Mouse (Mus musculus) heart, embryonic 13.5 days (tissue): ENCODE data around the gene Cox8b. TPM values are rescaled to one million over a fixed set of nuclear protein-coding genes. Genes with fewer than 3 reads are reported as not detected.

Experiments
- ATAC-seq: fragments of 200-750 bp; cut with Nextera tagmentation; 2 replicates; pipeline ENCODE4 v1.8.0; 2017; ENCODE audit warnings: moderate TSS enrichment; ENCODE audit not compliant: insufficient number of reproducible peaks, low FRiP score, low TSS enrichment; ENCODE audit errors: extremely low read depth
- H3K27ac ChIP-seq: fragments of 300-500 bp; sonication (generic); replicated peaks from 2 replicates; pipeline ENCODE4 v1.5.1; 2015; ENCODE audit warnings: moderate library complexity, mild to moderate bottlenecking, inconsistent platforms
- H3K27me3 ChIP-seq: fragments of 300-500 bp; sonication (generic); replicated peaks from 2 replicates; pipeline ENCODE4 v1.6.1; 2015; ENCODE audit warnings: mild to moderate bottlenecking, inconsistent platforms
- H3K36me3 ChIP-seq: fragments of 300-500 bp; sonication (generic); 2 replicates; pipeline ENCODE4 v1.6.1; 2015; ENCODE audit warnings: mild to moderate bottlenecking, inconsistent platforms
- H3K4me1 ChIP-seq: fragments of 300-500 bp; sonication (generic); 2 replicates; pipeline ENCODE4 v1.6.1; 2015; ENCODE audit warnings: inconsistent platforms
- H3K4me2 ChIP-seq: fragments of 300-500 bp; sonication (generic); 2 replicates; pipeline ENCODE4 v1.6.1; 2015; ENCODE audit warnings: inconsistent platforms, mild to moderate bottlenecking, moderate library complexity
- H3K4me3 ChIP-seq: fragments of 300-500 bp; sonication (generic); 2 replicates; pipeline ENCODE4 v1.5.1; 2015; ENCODE audit warnings: moderate library complexity, mild to moderate bottlenecking, inconsistent platforms
- H3K9ac ChIP-seq: fragments of 300-500 bp; sonication (generic); 2 replicates; pipeline ENCODE4 v1.6.1; 2015; ENCODE audit warnings: inconsistent platforms, mild to moderate bottlenecking, moderate library complexity
- H3K9me3 ChIP-seq: fragments of 300-500 bp; sonication (generic); 2 replicates; pipeline ENCODE4 v1.6.1; 2016; ENCODE audit warnings: inconsistent platforms
- WGBS: fragments of 180-500 bp; shearing (Covaris S2); methylation state at CpG from one replicate; pipeline ENCODE4 v1.1.7; 2015; ENCODE audit warnings: mixed read lengths; 5-methylcytosine and 5-hydroxymethylcytosine counted together
- polyA plus RNA-seq: library from polyadenylated mRNA; unstranded; fragments of >200 nt; fragmentation: Nextera tagmentation; extraction: Ambion mirVana; gene quantifications from 2 replicates; pipeline ENCODE4 v1.2.1, GENCODE M21; 2015

Cox8b gene
- polyA plus RNA-seq, 1 experiment from 2014 or later = 142 TPM

- Histone ChIP-seq H3K4me3 (no peak overlapping the region), H3K36me3 (peaks cover 73% of the 10 kb centered on the region), H3K27ac (no peak overlapping the region), H3K9me3 (no peaks in the 10 kb centered on the region), H3K4me2 (no peak overlapping the region), H3K9ac (no peak overlapping the region), H3K27me3 (no peaks in the 10 kb centered on the region), H3K4me1 (peaks cover 18% of the 10 kb centered on the region)
- ATAC-seq = no peak
- WGBS = 84% methylated on average over 5 of the region's 5 CpGs
Measured at GRCm38 (mm10) chr7:140860728-140861127, 39.5 kb downstream of the Cox8b start.

GRCm38 (mm10) chr7:140859997-140860396 lies 40.2 kb downstream of the Cox8b start:
- Histone ChIP-seq H3K9ac (no peak overlapping the region), H3K4me2 (no peak overlapping the region), H3K27ac (no peak overlapping the region), H3K36me3 (peaks cover 67% of the 10 kb centered on the region), H3K4me3 (no peak overlapping the region), H3K9me3 (no peaks in the 10 kb centered on the region), H3K4me1 (peaks cover 25% of the 10 kb centered on the region), H3K27me3 (no peaks in the 10 kb centered on the region)
- ATAC-seq = no peak
- 68% methylated on average over 6 of the region's 6 CpGs for WGBS

- ATAC-seq = no peak
- WGBS = 94% methylated on average over 8 of the region's 8 CpGs
- H3K4me2 ChIP-seq = peak overlapping the region; percentile 96
- H3K9ac ChIP-seq = peak overlapping the region; percentile 96
- H3K36me3 ChIP-seq = peaks cover 66% of the 10 kb centered on the region
- peak overlapping the region; percentile 70 for H3K4me3 ChIP-seq
- H3K9me3 ChIP-seq = no peaks in the 10 kb centered on the region
- H3K27me3 ChIP-seq = no peaks in the 10 kb centered on the region
- no peak overlapping the region for H3K27ac ChIP-seq
- H3K4me1 ChIP-seq = peaks cover 28% of the 10 kb centered on the region
Measured at GRCm38 (mm10) chr7:140858746-140859145, 41.5 kb downstream of the Cox8b start.

GRCm38 (mm10) chr7:140857550-140858505 lies 42.4 kb downstream of the Cox8b start, which contains the start of gene Bet1l:
Gene Bet1l (minus strand): TSS chr7:140857577.
- ATAC-seq = 0 out of 2 replicates have a peak, but pooled peaks have one; percentile 0
- Histone ChIP-seq H3K4me2 (peak within 1 kb of the TSS; percentile 96), H3K4me3 (peak within 1 kb of the TSS; percentile 70), H3K36me3 (peaks cover 66% of the 10 kb centered on the region), H3K4me1 (peaks cover 28% of the 10 kb centered on the region), H3K9ac (peak within 1 kb of the TSS; percentile 96), H3K27me3 (no peaks in the 10 kb centered on the region), H3K27ac (peak within 1 kb of the TSS; percentile 93), H3K9me3 (no peaks in the 10 kb centered on the region)
- 29% methylated on average over 40 of the region's 40 CpGs for WGBS

- peaks cover 66% of the 10 kb centered on the region for H3K36me3 ChIP-seq
- peak within 1 kb of the TSS; percentile 93 for H3K27ac ChIP-seq
- under 1% methylated on average over 50 of the region's 50 CpGs for WGBS
- H3K4me1 ChIP-seq = peaks cover 28% of the 10 kb centered on the region
- H3K4me2 ChIP-seq = peak within 1 kb of the TSS; percentile 96
- no peaks in the 10 kb centered on the region for H3K9me3 ChIP-seq
- H3K9ac ChIP-seq = peak within 1 kb of the TSS; percentile 96
- H3K27me3 ChIP-seq = no peaks in the 10 kb centered on the region
- peak within 1 kb of the TSS; percentile 70 for H3K4me3 ChIP-seq
- ATAC-seq = peak; percentile 52
Measured at GRCm38 (mm10) chr7:140856785-140857549, 43.3 kb downstream of the Cox8b start, which contains the start of gene Ric8a. Gene Ric8a (plus strand): TSS chr7:140856957.

GRCm38 (mm10) chr7:140855860-140856784 lies 44.1 kb downstream of the Cox8b start, which contains the start of gene Gm45785:
Gene Gm45785 (minus strand): TSS chr7:140856331.
- Histone ChIP-seq H3K4me2 (peak within 1 kb of the TSS; percentile 96), H3K27me3 (no peaks in the 10 kb centered on the region), H3K4me3 (peak within 1 kb of the TSS; percentile 70), H3K27ac (peak within 1 kb of the TSS; percentile 93), H3K36me3 (peaks cover 66% of the 10 kb centered on the region), H3K4me1 (peaks cover 28% of the 10 kb centered on the region), H3K9me3 (no peaks in the 10 kb centered on the region), H3K9ac (peak within 1 kb of the TSS; percentile 96)
- peak; percentile 69 for ATAC-seq
- under 1% methylated on average over 51 of the region's 51 CpGs for WGBS

- ATAC-seq = no peak
- Histone ChIP-seq H3K9me3 (no peaks in the 10 kb centered on the region), H3K27me3 (no peaks in the 10 kb centered on the region), H3K4me1 (peaks cover 28% of the 10 kb centered on the region), H3K36me3 (peaks cover 61% of the 10 kb centered on the region), H3K27ac (no peak overlapping the region), H3K9ac (peak overlapping the region; percentile 96), H3K4me2 (peak overlapping the region; percentile 96), H3K4me3 (peak overlapping the region; percentile 70)
- WGBS = 67% methylated on average over 9 of the region's 9 CpGs
Measured at GRCm38 (mm10) chr7:140855181-140855580, 45.1 kb downstream of the Cox8b start.

GRCm38 (mm10) chr7:140854483-140854882 lies 45.8 kb downstream of the Cox8b start:
- Histone ChIP-seq H3K27ac (no peak overlapping the region), H3K4me1 (peaks cover 28% of the 10 kb centered on the region), H3K27me3 (no peaks in the 10 kb centered on the region), H3K4me3 (peak overlapping the region; percentile 70; the same call in 1 of the 2 replicates), H3K36me3 (peaks cover 54% of the 10 kb centered on the region), H3K9ac (no peak overlapping the region), H3K9me3 (no peaks in the 10 kb centered on the region), H3K4me2 (peak overlapping the region; percentile 96; the same call in 1 of the 2 replicates)
- ATAC-seq = no peak
- WGBS = 91% methylated on average over 18 of the region's 18 CpGs

- WGBS = 84% methylated on average over 9 of the region's 9 CpGs
- H3K27me3 ChIP-seq = no peaks in the 10 kb centered on the region
- no peak overlapping the region for H3K27ac ChIP-seq
- H3K4me2 ChIP-seq = no peak overlapping the region
- H3K36me3 ChIP-seq = peaks cover 43% of the 10 kb centered on the region
- no peak overlapping the region for H3K4me3 ChIP-seq
- no peaks in the 10 kb centered on the region for H3K9me3 ChIP-seq
- no peak for ATAC-seq
- H3K9ac ChIP-seq = no peak overlapping the region
- H3K4me1 ChIP-seq = peaks cover 18% of the 10 kb centered on the region
Measured at GRCm38 (mm10) chr7:140853386-140853785, 46.9 kb downstream of the Cox8b start.

- Histone ChIP-seq H3K27ac (no peak overlapping the region), H3K9ac (no peak overlapping the region), H3K9me3 (no peaks in the 10 kb centered on the region), H3K36me3 (peaks cover 43% of the 10 kb centered on the region), H3K4me2 (no peak overlapping the region), H3K27me3 (peaks cover 5% of the 10 kb centered on the region; the same call in 1 of the 2 replicates), H3K4me1 (peaks cover 20% of the 10 kb centered on the region), H3K4me3 (no peak overlapping the region)
- no peak for ATAC-seq
- 96% methylated on average over 4 of the region's 4 CpGs for WGBS
Measured at GRCm38 (mm10) chr7:140851916-140852315, 48.3 kb downstream of the Cox8b start.
